Mouse (Mus musculus): ENCODE data around the gene Tmem238.
"Not testable (repeated sequence)": the region's sequence is repeated elsewhere in the genome, so short reads cannot be mapped to it uniquely, and the experiment has no call there.

The Tmem238 gene

GRCm38 (mm10) chr7:4789436-4789935, at the start of gene Tmem238:
Tmem238 (minus strand) TSS chr7:4789656.
- no peak for DNase-seq (ENCODE audit: low spot score)

GRCm38 (mm10) chr7:4837639-4838038, 48.2 kb upstream of the Tmem238 start:
- DNase-seq (ENCODE audit: low spot score): no peak

- DNase-seq (ENCODE audit: low spot score): no peak
Observed at GRCm38 (mm10) chr7:4836351-4836792, 46.9 kb upstream of the Tmem238 start.

- DNase-seq (ENCODE audit: low spot score): no peak
Observed at GRCm38 (mm10) chr7:4835631-4836327, 46.3 kb upstream of the Tmem238 start.

GRCm38 (mm10) chr7:4830476-4830875, 41.0 kb upstream of the Tmem238 start:
- no peak for DNase-seq (ENCODE audit: low spot score)

- no peak for DNase-seq (ENCODE audit: low spot score)
Observed at GRCm38 (mm10) chr7:4825365-4825764, 35.9 kb upstream of the Tmem238 start.

GRCm38 (mm10) chr7:4822162-4822907, 32.9 kb upstream of the Tmem238 start:
- DNase-seq (ENCODE audit: low spot score): no peak

GRCm38 (mm10) chr7:4821690-4822089, 32.2 kb upstream of the Tmem238 start:
- no peak for DNase-seq (ENCODE audit: low spot score)

GRCm38 (mm10) chr7:4820925-4821324, 31.5 kb upstream of the Tmem238 start:
- not testable (repeated sequence) for DNase-seq (ENCODE audit: low spot score)

- DNase-seq (ENCODE audit: low spot score): no peak
Observed at GRCm38 (mm10) chr7:4816559-4816958, 27.1 kb upstream of the Tmem238 start.

GRCm38 (mm10) chr7:4813105-4813791, 23.8 kb upstream of the Tmem238 start:
- DNase-seq (ENCODE audit: low spot score): no peak

- peak; percentile 99 for DNase-seq (ENCODE audit: low spot score)
Observed at GRCm38 (mm10) chr7:4812303-4813104, 23.0 kb upstream of the Tmem238 start, which contains the start of gene Ube2s. Ube2s (minus strand) TSS chr7:4812590.

GRCm38 (mm10) chr7:4811842-4812302, 22.4 kb upstream of the Tmem238 start:
- no peak for DNase-seq (ENCODE audit: low spot score)

GRCm38 (mm10) chr7:4811131-4811530, 21.7 kb upstream of the Tmem238 start:
- DNase-seq (ENCODE audit: low spot score): not testable (repeated sequence)

- peak; percentile 74 for DNase-seq (ENCODE audit: low spot score)
Observed at GRCm38 (mm10) chr7:4806716-4807115, 17.3 kb upstream of the Tmem238 start.

GRCm38 (mm10) chr7:4802247-4802646, 12.8 kb upstream of the Tmem238 start:
- no peak for DNase-seq (ENCODE audit: low spot score)

- DNase-seq (ENCODE audit: low spot score): peak; percentile 65
Observed at GRCm38 (mm10) chr7:4795767-4796433, 6.4 kb upstream of the Tmem238 start.

GRCm38 (mm10) chr7:4794631-4795168, 5.2 kb upstream of the Tmem238 start:
- no peak for DNase-seq (ENCODE audit: low spot score)

- no peak for DNase-seq (ENCODE audit: low spot score)
Observed at GRCm38 (mm10) chr7:4793674-4794073, 4.2 kb upstream of the Tmem238 start.

- DNase-seq (ENCODE audit: low spot score): not testable (repeated sequence)
Observed at GRCm38 (mm10) chr7:4793248-4793647, 3.8 kb upstream of the Tmem238 start.

Measured in c-Kit-positive CD71-positive TER-119-positive erythroid progenitor cells, embryonic 14.5 days (primary cell).